Mouse (Mus musculus) G1E (cell line): ENCODE results near the gene Rasgrp2.

Source experiments
- CTCF ChIP-seq: IDR thresholded peaks from 2 replicates; pipeline ENCODE4 v1.5.1; 2012; ENCODE audit warnings: low read depth, low read length, inconsistent platforms, mixed read lengths
- GATA2 ChIP-seq: IDR thresholded peaks from 2 replicates; pipeline ENCODE4 v1.6.1; 2012; ENCODE audit warnings: low read depth, low read length, inconsistent platforms, borderline replicate concordance
- TAL1 ChIP-seq: conservative IDR thresholded peaks from 2 replicates; pipeline ENCODE4 v1.6.1; 2012; ENCODE audit warnings: low read depth, low read length, inconsistent platforms, mixed read lengths

DNA sequence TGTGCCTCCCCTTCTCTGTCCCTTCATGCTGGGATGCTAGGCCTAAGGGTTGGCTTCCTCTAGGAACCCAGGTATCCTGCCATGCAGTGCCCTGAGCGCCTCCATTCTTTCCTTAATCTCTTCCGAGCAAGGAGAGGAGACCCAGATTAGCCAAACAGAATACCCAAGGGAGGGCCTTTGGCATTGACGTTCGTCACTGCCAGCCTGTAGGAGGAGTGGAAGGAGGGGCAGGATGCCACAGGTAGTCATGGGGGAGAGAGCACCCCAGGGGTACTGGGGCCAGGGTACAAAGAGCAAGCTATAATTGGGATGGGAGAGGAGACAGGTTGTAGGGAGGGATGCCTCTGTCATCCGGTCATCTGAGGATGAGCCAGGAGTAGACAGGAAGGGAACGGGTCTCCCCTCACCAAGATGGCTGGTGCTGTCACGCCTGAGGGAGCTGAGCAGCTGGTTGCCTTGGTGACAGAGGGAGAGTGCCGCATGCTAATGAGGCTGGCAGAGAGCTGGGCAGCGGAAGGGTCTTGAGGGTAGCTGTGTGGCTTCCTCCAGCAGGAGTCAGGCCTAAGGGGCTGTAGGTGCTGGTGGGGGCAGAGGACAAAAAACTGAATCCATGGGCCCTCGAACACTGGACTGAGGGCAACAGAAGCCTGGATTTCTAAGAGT is 46.8 kb downstream of the Rasgrp2 start:
- no peak for TF ChIP-seq CTCF
- TF ChIP-seq TAL1 = no peak
- TF ChIP-seq GATA2 = no peak
